Mouse (Mus musculus): ENCODE data around the gene Pgm1.

DNA sequence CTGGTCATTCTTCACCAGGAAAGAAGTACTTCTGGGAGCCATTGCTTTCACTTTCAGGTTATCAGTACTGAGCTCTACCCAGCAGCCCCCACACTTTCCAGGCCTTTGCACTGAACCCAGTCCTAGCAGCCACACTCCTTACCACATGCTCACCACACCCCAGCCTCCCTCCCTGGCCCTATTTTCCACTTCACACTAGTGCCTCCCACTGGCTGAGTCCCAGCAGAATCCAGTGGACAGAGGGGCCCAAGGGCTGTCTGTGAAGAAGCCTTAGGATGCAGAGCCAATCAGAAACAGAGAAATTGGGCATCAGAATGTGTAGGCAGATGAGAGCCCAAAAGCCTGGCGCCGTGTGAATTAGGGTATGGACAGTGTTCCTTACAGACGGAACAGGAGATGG, 81.7 kb downstream of the Pgm1 start:
- no peak for TF ChIP-seq POLR2A (IDR thresholded peaks at IDR 0.05; ENCODE audit: extremely low read depth, insufficient read depth, low read length)
- TF ChIP-seq CTCF (IDR thresholded peaks at IDR 0.05; ENCODE audit: extremely low read depth, insufficient read depth, low read length) = no peak

Measured in cortical plate, adult 2 months (tissue).